Mouse (Mus musculus): ENCODE measurements around the gene Igsf10. TPM values are rescaled to one million over a fixed set of nuclear protein-coding genes. Genes with fewer than 3 reads are reported as not detected.

Igsf10 gene
- total RNA-seq, 2 experiments from 2014 or later = 7.6 to 9.2 TPM

- no peak for DNase-seq (ENCODE audit: low spot score in 2 of 2)
These were observed 50.6 kb downstream of the Igsf10 start for GRCm38 (mm10) chr3:59293437-59294199.

- DNase-seq (ENCODE audit: low spot score in 2 of 2) = no peak
These were observed 53.6 kb downstream of the Igsf10 start for GRCm38 (mm10) chr3:59290551-59290950.

DNA sequence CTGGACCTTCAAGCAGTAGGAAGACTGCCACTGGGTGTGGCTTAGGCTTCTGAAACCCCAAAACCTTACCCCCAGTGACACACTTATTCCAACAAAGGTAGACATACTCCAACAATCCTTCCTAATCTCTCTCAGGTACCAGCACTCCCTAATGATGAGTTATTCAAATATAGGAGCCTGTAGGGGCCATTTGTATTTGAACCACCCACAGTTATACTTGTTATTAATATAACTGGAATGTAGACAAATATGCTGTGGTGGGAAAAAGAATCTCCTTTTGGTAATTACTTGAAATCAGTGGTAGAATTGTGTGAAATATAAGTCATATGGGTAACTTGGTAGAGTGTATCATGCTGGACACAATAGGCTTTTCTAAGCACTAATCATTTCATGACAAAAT, 65.6 kb downstream of the Igsf10 start:
- DNase-seq (ENCODE audit: low spot score in 2 of 2) = no peak

DNA sequence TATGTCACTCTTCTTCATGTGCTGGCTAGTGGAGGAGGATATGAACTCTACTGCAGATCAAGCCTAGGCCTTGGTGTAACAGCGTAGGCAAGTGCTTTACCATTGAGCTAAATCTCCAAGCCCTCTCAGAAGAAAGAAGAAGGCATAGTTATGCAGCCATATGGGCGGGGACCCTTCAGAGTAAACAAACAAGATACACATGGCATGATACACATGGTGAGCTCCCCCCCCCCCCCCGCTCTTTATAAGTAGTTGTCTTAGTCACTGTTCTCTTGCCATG, 66.0 kb downstream of the Igsf10 start:
- DNase-seq (ENCODE audit: low spot score in 2 of 2) = no peak

GRCm38 (mm10) chr3:59277502-59278253, 66.5 kb downstream of the Igsf10 start:
- DNase-seq (ENCODE audit: low spot score in 2 of 2) = no peak

GRCm38 (mm10) chr3:59270811-59271210, 73.4 kb downstream of the Igsf10 start:
- no peak for DNase-seq (ENCODE audit: low spot score in 2 of 2)

Other genes starting within 250 kb of the Igsf10 start
- gene Gpr171, start 242.6 kb downstream of the Igsf10 start, total RNA-seq (2021) = under 1 TPM in 1 of 2 experiments, not detected in 1; 0.17 TPM
- 10 to 100 TPM; 12.2 to 13.9 TPM for gene P2ry14, start 190.8 kb downstream of the Igsf10 start, total RNA-seq (2021)
- not detected for gene Gpr87, start 149.3 kb downstream of the Igsf10 start, total RNA-seq (2021)
- gene P2ry13, start 133.5 kb downstream of the Igsf10 start, total RNA-seq (2021) = 1 to 10 TPM in 1 of 2 experiments, under 1 TPM in 1; 0.92 to 1.4 TPM
- 1 to 10 TPM; 6.6 to 6.9 TPM for gene P2ry12, start 81.5 kb downstream of the Igsf10 start, total RNA-seq (2021)